Mouse (Mus musculus): Measurements from ENCODE around the gene Rasgrf1. TPM values are rescaled to one million over a fixed set of nuclear protein-coding genes. Genes with fewer than 3 reads are reported as not detected.

Gene Rasgrf1
- total RNA-seq, 1 experiment, result 0.04 TPM

DNA sequence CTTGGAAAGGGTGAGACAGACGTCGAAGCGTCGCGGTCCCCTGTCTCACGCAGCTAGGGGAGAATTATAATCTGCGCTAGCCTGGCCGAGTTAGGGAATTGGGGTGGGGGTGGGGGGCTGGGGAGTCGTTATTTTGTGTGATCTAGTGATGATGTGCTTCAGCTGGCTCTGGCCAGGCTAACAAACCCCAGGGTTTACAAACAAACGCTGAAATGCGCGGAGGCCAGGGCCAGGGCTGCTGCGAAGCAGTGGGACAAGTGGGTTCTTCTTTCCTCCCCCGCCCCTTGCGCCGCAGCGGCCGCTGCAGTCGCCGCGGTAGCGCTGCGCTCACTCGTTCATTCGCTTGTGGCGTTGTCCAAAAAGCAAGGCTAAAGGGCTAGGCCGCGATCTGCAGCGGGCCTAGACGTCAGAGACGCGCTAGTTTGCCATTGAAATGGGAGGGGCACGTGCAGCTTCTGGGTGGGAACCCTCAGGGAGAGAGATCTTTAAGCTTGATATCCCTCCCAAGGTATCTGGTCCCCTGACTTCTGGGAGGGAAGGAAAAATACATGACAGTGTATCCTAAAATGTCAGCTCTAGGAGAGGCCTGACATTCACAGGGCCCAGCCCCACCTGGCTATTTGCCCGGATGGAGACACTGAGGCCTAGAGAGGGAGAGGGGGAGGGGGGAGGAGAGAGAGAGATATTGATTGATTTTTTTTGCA is 1.2 kb downstream of the Rasgrf1 start:
- no peak for DNase-seq (ENCODE audit: low read depth, low spot score)
- Histone ChIP-seq H3K36me3 (ENCODE audit: control insufficient read depth, insufficient read depth, low read length, poor library complexity, severe bottlenecking) (no peaks in the 10 kb centered on the region), H3K9ac (ENCODE audit: insufficient read depth, low read depth, low read length, poor library complexity, severe bottlenecking) (no peak overlapping the region), H3K27ac (ENCODE audit: insufficient read depth, low read depth, low read length, poor library complexity, severe bottlenecking) (no peak overlapping the region), H3K4me1 (ENCODE audit: control insufficient read depth in 2 of 2, insufficient read depth in 2 of 2, low read length in 2 of 2, poor library complexity in 1 of 2) (peaks cover 0 to 5% of the 10 kb centered on the region in 2 experiments; a peak in 1 of 4 replicates), H3K4me3 (ENCODE audit: insufficient read depth in 1 of 2, low read depth in 1 of 2, low read length in 2 of 2, poor library complexity in 1 of 2, severe bottlenecking in 1 of 2) (no peak overlapping the region), H3K9me3 (ENCODE audit: control insufficient read depth, insufficient read depth, low read depth, low read length) (no peaks in the 10 kb centered on the region)
- in situ Hi-C loops (cut with MboI; ENCODE audit: low sequenced_read_pairs in 2 of 2, unreplicated experiment in 2 of 2), result loop anchor here in 1 of 2 experiments (25.0 kb wide), 1 partner anchor 1451 kb away; the partner anchor contains the start of genes Zic1 and Zic4
- TF ChIP-seq CHD2 (IDR thresholded peaks at IDR 0.05; ENCODE audit: low read depth, low read length) (no peak), MAFK (IDR thresholded peaks at IDR 0.05; ENCODE audit: insufficient read depth, low read depth, low read length) (no peak), ZC3H11A (IDR thresholded peaks at IDR 0.05; ENCODE audit: borderline replicate concordance, low read depth, low read length) (no peak), ZNF384 (IDR thresholded peaks at IDR 0.05; ENCODE audit: low read depth, low read length) (no peak), HCFC1 (IDR thresholded peaks at IDR 0.05; ENCODE audit: borderline replicate concordance, insufficient read depth, low read length) (no peak)

DNA sequence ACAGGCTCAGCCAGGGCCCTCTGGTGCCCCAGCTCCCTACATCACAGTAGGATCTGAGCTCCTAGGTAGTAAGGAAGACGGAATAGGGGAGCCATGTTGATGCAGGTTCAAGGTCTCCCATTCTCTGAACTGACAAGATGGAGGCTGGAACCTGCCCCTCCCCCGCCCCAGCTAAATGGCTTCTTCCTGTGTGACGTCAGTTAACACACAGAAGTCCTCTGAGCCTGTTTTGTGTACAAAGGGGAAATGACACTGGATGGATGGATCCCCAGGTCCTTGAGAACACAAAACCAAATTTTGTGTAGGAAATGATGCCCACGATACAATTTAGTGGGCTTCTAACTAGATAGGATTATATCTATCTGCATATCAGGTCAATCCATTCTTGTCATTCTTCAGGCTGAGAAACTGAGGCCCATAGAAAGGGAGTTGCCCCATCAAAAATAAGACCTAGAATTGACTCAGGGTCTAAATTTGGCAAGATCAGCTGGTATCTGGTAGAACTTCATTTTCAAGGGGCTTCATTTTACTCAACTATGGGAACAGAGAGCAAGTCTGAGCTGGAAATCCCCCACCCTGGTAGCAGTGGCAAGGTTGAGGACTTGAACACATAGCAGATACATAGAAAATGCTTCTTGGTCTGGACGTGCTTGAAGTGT is 2.3 kb downstream of the Rasgrf1 start:
- no peaks in the 10 kb centered on the region for H3K36me3 ChIP-seq (ENCODE audit: control insufficient read depth, insufficient read depth, low read length, poor library complexity, severe bottlenecking)
- DNase-seq (ENCODE audit: low read depth, low spot score), result no peak
- no peaks in the 10 kb centered on the region for H3K9me3 ChIP-seq (ENCODE audit: control insufficient read depth, insufficient read depth, low read depth, low read length)
- no peak overlapping the region for H3K9ac ChIP-seq (ENCODE audit: insufficient read depth, low read depth, low read length, poor library complexity, severe bottlenecking)
- H3K27ac ChIP-seq (ENCODE audit: insufficient read depth, low read depth, low read length, poor library complexity, severe bottlenecking), result no peak overlapping the region
- in situ Hi-C loops (cut with MboI; ENCODE audit: low sequenced_read_pairs in 2 of 2, unreplicated experiment in 2 of 2), result loop anchor here in 1 of 2 experiments (25.0 kb wide), 1 partner anchor 1450 kb away; the partner anchor contains the start of genes Zic1 and Zic4
- no peak overlapping the region for H3K4me3 ChIP-seq (ENCODE audit: insufficient read depth in 1 of 2, low read depth in 1 of 2, low read length in 2 of 2, poor library complexity in 1 of 2, severe bottlenecking in 1 of 2)
- H3K4me1 ChIP-seq (ENCODE audit: control insufficient read depth in 2 of 2, insufficient read depth in 2 of 2, low read length in 2 of 2, poor library complexity in 1 of 2), result peaks cover 0 to 5% of the 10 kb centered on the region in 2 experiments; a peak in 1 of 4 replicates
- no peak for TF ChIP-seq HCFC1 (IDR thresholded peaks at IDR 0.05; ENCODE audit: borderline replicate concordance, insufficient read depth, low read length)
- no peak for TF ChIP-seq ZNF384 (IDR thresholded peaks at IDR 0.05; ENCODE audit: low read depth, low read length)
- TF ChIP-seq ZC3H11A (IDR thresholded peaks at IDR 0.05; ENCODE audit: borderline replicate concordance, low read depth, low read length), result no peak
- TF ChIP-seq MAFK (IDR thresholded peaks at IDR 0.05; ENCODE audit: insufficient read depth, low read depth, low read length), result no peak
- no peak for TF ChIP-seq CHD2 (IDR thresholded peaks at IDR 0.05; ENCODE audit: low read depth, low read length)

DNA sequence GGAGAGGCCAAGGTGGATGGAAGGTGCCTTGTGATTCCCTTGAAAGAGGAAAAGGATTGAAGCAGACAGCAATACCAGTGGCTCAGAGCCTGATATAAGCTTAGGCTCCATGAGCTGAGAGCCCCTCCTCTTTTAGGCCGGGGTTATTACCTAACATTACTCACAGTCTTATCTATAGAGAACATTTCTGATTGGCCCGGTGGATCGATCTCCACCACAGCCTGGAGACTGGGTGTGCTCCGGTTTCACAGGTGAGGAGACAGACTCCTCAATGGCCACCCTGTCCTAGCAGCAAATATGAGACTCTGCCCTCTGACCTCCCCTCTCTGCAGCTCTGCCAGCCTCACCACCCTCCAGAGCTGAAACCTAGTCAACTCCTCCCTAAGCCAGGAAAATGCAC is 3.4 kb downstream of the Rasgrf1 start:
- H3K4me3 ChIP-seq (ENCODE audit: insufficient read depth in 1 of 2, low read depth in 1 of 2, low read length in 2 of 2, poor library complexity in 1 of 2, severe bottlenecking in 1 of 2), result no peak overlapping the region
- H3K9me3 ChIP-seq (ENCODE audit: control insufficient read depth, insufficient read depth, low read depth, low read length), result no peaks in the 10 kb centered on the region
- H3K36me3 ChIP-seq (ENCODE audit: control insufficient read depth, insufficient read depth, low read length, poor library complexity, severe bottlenecking), result no peaks in the 10 kb centered on the region
- peaks cover 0 to 5% of the 10 kb centered on the region in 2 experiments; a peak in 1 of 4 replicates for H3K4me1 ChIP-seq (ENCODE audit: control insufficient read depth in 2 of 2, insufficient read depth in 2 of 2, low read length in 2 of 2, poor library complexity in 1 of 2)
- TF ChIP-seq ZC3H11A (IDR thresholded peaks at IDR 0.05; ENCODE audit: borderline replicate concordance, low read depth, low read length) (no peak), MAFK (IDR thresholded peaks at IDR 0.05; ENCODE audit: insufficient read depth, low read depth, low read length) (no peak), HCFC1 (IDR thresholded peaks at IDR 0.05; ENCODE audit: borderline replicate concordance, insufficient read depth, low read length) (no peak), CHD2 (IDR thresholded peaks at IDR 0.05; ENCODE audit: low read depth, low read length) (no peak), ZNF384 (IDR thresholded peaks at IDR 0.05; ENCODE audit: low read depth, low read length) (no peak)
- H3K9ac ChIP-seq (ENCODE audit: insufficient read depth, low read depth, low read length, poor library complexity, severe bottlenecking), result no peak overlapping the region
- in situ Hi-C loops (cut with MboI; ENCODE audit: low sequenced_read_pairs in 2 of 2, unreplicated experiment in 2 of 2), result loop anchor here in 1 of 2 experiments (25.0 kb wide), 1 partner anchor 1449 kb away; the partner anchor contains the start of genes Zic1 and Zic4
- H3K27ac ChIP-seq (ENCODE audit: insufficient read depth, low read depth, low read length, poor library complexity, severe bottlenecking), result no peak overlapping the region
- DNase-seq (ENCODE audit: low read depth, low spot score), result no peak

DNA sequence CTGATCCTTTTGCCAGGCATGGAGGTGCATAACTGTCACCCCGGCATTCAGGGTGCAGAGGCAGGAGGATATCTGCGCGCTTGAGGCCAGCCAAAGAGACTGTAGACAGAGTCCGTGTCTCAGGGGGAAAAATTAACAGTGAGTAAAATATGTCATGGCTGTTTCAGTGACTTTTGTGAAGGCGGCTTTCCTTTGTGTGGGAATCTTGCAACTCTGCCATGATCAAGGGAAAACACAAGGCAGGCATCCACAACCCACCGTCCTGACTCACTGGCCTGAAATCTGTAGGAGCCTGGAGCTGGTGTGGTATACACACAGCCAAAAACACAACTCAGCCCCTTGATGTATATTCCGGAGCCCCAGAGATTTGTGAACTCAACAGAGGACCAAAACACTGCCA is 6.8 kb downstream of the Rasgrf1 start:
- Histone ChIP-seq H3K4me3 (ENCODE audit: insufficient read depth in 1 of 2, low read depth in 1 of 2, low read length in 2 of 2, poor library complexity in 1 of 2, severe bottlenecking in 1 of 2) (no peak overlapping the region), H3K4me1 (ENCODE audit: control insufficient read depth in 2 of 2, insufficient read depth in 2 of 2, low read length in 2 of 2, poor library complexity in 1 of 2) (peaks cover 0 to 2% of the 10 kb centered on the region in 2 experiments; a peak in 1 of 4 replicates), H3K27ac (ENCODE audit: insufficient read depth, low read depth, low read length, poor library complexity, severe bottlenecking) (no peak overlapping the region), H3K9ac (ENCODE audit: insufficient read depth, low read depth, low read length, poor library complexity, severe bottlenecking) (no peak overlapping the region), H3K9me3 (ENCODE audit: control insufficient read depth, insufficient read depth, low read depth, low read length) (no peaks in the 10 kb centered on the region), H3K36me3 (ENCODE audit: control insufficient read depth, insufficient read depth, low read length, poor library complexity, severe bottlenecking) (no peaks in the 10 kb centered on the region)
- TF ChIP-seq CHD2 (IDR thresholded peaks at IDR 0.05; ENCODE audit: low read depth, low read length), result no peak
- no peak for TF ChIP-seq MAFK (IDR thresholded peaks at IDR 0.05; ENCODE audit: insufficient read depth, low read depth, low read length)
- no peak for TF ChIP-seq ZC3H11A (IDR thresholded peaks at IDR 0.05; ENCODE audit: borderline replicate concordance, low read depth, low read length)
- TF ChIP-seq ZNF384 (IDR thresholded peaks at IDR 0.05; ENCODE audit: low read depth, low read length), result no peak
- no peak for TF ChIP-seq HCFC1 (IDR thresholded peaks at IDR 0.05; ENCODE audit: borderline replicate concordance, insufficient read depth, low read length)
- in situ Hi-C loops (cut with MboI; ENCODE audit: low sequenced_read_pairs in 2 of 2, unreplicated experiment in 2 of 2), result loop anchor here in 1 of 2 experiments (25.0 kb wide), 1 partner anchor 1446 kb away; the partner anchor contains the start of genes Zic1 and Zic4
- DNase-seq (ENCODE audit: low read depth, low spot score), result no peak
